Mouse (Mus musculus) thymus, postnatal 36 days (tissue): Measurements from ENCODE around the gene Cmtm8.

Experiments used
- DNase-seq, 2 experiments: peaks; one replicate each; pipeline ENCODE4 v3.0.0; 2022; ENCODE audit warnings: mixed read lengths in 2 of 2

Cmtm8 gene

GRCm38 (mm10) chr9:114751582-114751981 is 92.4 kb downstream of the Cmtm8 start:
- DNase-seq, result no peak

- DNase-seq, result no peak
Observed at GRCm38 (mm10) chr9:114747466-114747865, 96.5 kb downstream of the Cmtm8 start.

GRCm38 (mm10) chr9:114747012-114747411 is 96.9 kb downstream of the Cmtm8 start:
- no peak for DNase-seq

GRCm38 (mm10) chr9:114745654-114746053 is 98.3 kb downstream of the Cmtm8 start:
- DNase-seq, result no peak

- no peak for DNase-seq
Observed at GRCm38 (mm10) chr9:114745163-114745562, 98.8 kb downstream of the Cmtm8 start.

- DNase-seq, result no peak
Observed at GRCm38 (mm10) chr9:114742731-114743130, 101.2 kb downstream of the Cmtm8 start.

GRCm38 (mm10) chr9:114740336-114740735 is 103.6 kb downstream of the Cmtm8 start:
- DNase-seq, result no peak
